Mouse (Mus musculus) mesoderm, embryonic 11.5 days (tissue): Measurements from ENCODE around the gene Slc27a2.
"Not testable (repeated sequence)": the region's sequence is repeated elsewhere in the genome, so short reads cannot be mapped to it uniquely, and the experiment has no call there.

Experiments
- DNase-seq: peaks from one replicate; pipeline ENCODE4 v3.0.0-alpha.2; 2012; ENCODE audit warnings: low read depth, low spot score

The Slc27a2 gene

DNA sequence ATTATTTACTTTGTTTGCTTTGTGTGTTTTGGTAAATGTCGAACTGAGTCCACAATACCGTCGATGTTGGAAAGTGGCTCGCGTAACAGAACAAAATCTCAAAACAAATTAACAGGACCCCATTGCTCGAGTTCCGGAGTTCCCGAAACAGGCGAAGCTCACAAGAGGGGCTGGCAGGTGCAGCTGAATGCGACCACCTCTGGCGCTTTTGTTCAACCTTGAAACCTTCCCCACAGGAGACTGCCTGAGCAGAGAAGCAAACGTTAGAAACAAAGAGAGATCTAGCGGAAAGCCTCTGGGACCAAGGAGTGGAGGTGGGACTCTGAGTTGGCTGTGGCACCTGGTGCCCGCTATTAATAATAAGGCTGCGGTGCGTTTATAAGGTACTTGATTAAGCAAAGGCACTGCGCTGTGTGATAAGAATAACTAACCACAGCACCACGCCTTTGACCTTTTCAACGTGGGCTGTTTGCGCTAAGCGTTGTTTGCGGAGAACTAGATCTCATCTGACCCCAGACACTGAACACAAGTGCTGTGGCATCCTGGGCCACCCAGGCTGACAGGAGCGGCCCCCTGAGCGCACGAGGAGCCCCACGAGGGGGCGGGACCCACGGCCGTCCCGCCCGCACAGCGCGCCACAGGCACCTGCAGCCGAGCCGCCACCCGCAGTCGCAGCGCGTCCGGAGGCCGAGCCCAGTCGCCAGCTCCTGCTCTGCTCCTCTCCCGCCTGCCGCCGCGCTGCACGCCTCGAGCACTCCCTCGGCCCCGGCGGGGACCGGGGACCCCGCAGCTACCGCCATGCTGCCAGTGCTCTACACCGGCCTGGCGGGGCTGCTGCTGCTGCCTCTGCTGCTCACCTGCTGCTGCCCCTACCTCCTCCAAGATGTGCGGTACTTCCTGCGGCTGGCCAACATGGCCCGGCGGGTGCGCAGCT lies at the start of gene Slc27a2:
Gene Slc27a2, plus strand, starts transcription at position 51 of the 934 bp plus-strand sequence.
- peak; percentile 41 for DNase-seq

DNA sequence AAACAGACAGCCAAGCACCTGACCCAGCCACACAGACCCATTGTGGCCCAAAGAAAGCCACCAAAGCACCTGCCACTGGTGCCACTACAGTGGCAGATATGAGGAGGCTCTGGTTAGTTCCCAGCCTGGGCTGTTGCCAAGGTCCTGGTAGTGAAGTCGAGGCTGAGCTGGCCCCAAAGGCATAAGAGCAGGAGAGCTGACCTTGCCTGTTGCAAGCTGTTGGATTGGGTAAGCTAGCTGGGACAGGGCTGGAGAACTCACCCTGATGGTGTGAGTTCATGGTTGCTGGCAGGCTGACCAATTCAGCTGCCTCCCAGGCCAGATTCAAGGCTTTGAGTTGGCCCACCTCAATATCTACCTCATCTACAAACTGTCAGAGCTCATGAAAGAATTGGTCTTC lies 47.1 kb upstream of the Slc27a2 start:
- DNase-seq, result no peak

DNA sequence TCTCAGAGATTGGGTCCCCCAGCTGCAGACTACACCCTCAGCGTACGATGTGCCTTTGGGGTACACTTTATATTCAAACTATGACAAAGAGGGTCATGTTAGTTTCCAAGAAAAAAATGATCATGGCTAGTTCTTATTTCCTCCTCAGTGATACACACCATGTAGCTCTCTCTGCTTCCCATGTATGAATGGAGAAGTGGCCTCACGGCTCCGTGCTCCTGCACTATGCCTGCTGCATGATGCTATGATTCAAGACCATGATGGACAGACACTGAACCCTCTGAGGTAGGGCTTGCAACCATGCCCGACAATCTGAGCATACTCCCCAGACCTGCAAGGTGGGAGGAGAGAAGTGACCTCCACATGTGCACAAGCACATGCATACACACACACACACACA lies 44.7 kb upstream of the Slc27a2 start:
- DNase-seq, result no peak

DNA sequence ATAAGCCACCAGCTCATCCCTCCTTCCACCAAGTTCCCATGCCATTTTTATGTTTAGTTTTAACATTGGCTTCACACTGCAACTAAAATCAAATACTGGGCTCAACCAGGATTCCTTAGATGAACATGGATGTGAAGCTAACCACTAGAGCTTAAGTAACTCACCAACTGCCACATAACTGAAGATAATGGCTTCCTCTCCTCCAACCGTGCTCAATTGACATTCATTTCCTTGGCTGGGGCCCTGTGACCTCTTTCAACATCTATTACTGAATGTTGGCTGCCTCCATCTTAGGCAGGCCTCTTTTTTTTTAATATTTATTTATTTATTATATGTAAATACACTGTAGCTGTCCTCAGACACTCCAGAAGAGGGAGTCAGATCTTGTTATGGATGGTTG lies 44.0 kb upstream of the Slc27a2 start:
- DNase-seq, result no peak

DNA sequence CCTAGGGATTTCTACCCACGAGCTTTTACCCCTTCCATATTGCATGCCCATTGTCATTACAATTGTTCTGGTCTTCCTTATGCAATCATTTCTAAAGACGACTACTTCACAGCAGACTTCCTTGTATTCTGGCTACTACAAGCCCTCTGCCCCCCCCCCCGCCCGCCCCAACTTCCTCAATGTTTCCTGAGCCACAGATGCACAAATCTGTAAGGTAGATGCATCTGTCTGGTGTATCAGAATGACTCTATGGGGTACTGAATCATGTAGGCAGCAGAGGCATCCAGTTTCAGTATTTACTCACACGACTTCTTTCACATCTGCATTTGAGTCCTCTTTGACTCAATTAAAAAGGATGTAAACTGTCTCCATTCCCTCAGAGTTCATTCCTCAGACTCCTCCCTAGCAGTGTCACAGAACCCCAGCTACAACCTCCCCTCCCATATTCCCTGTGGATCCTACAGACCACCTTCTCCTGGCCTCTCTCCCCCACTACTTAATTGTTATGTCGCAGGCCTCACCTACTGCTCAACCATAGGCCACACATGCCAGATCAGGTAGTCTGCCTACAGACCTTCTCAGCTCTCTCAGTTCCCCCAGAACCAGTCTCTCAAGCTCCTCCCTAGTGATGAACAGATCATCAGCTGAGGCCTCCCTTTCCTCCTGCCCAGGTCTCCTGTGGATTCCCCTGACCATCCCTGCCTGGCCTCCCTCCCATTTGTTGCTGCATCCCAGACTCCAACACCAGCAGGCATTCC lies 37.0 kb upstream of the Slc27a2 start:
- no peak for DNase-seq

DNA sequence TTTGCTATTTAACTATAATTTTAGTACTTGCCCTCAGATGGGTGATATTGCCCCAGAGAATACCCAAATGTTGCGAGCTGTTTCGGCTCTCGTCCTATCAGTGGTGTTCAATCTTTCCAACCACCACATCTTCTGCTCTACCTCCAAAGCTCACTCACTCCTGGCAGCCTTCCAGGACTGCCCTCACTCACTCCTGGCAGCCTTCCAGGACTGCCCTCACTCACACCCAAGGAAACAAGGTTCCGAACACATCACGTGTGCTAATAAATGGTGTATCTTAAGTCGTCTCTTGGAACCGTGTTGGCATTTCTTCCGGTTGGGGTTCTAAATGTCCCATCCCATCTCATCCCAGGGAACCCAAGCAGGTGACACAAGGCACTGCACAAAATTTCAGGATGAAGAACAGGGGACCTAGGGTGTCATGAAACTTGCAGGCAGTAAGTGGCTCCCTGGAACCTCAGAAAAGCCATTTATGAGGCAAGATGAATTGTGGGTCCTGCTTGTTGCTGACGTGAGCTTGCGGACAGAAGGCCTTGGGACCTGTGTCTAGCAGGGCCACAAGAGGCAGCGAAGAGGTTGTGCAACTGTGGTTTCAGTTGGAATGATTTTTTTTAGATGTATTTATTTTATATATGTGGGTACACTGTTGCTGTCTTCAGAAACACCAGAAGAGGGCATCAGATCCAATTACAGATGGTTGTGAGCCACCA lies 32.2 kb upstream of the Slc27a2 start:
- DNase-seq, result no peak

DNA sequence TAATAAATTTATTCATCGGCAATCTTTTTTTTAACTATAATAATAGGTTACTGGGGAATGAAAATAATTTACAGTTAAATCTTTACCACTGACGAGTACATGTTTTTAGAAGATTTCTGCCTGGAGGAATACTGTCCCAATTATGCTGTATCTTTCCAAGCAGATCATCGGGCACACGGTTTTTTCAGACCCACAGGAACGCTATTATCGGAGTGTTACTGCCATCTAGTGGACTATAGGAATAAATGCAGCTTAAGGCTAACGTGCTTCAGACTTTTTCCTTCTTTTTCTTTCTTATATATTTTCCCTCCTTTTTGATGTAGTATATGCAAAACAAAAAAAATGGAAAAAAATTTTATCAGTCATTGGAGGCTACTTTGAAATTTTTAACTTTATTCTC lies 31.4 kb upstream of the Slc27a2 start:
- peak; percentile 70 for DNase-seq

DNA sequence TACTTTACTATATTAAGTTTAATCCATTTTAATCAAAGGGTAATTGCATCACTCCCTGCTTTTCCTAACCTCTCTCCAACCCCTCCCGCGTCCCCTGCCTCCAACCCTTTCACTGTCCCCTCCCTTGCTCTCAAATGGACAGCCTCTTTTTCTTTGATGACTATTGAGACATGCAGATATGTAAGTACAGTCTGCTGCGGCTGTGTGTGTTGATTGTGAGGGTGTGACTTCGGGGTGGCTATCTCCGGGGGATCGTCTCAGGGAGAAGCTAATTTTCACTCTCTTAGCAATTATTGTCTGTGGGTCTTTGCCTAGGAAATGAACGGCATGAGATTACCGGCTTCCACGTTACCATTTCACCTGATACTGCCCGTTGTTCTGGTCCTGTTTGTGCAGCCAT lies 30.7 kb upstream of the Slc27a2 start:
- DNase-seq, result no peak

DNA sequence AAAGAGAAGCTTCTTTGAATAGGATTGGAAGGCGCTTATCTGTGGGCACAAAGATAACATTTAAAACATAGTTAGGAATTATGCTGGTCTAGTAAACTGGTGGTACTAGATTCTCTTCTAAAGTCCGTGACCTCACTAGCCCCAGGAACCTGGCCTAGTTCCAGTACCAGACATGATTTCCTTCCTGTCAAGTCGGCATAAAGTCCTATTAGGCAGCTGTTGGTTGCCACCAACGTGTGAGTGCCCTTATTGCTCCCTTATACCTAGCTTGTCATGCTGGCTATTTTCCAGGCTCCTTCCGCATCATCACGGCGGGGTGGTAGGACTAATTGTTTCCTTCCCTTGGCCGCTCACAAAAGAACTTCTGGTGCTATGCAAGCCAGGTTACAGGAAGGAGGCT lies 30.2 kb upstream of the Slc27a2 start:
- DNase-seq, result no peak

DNA sequence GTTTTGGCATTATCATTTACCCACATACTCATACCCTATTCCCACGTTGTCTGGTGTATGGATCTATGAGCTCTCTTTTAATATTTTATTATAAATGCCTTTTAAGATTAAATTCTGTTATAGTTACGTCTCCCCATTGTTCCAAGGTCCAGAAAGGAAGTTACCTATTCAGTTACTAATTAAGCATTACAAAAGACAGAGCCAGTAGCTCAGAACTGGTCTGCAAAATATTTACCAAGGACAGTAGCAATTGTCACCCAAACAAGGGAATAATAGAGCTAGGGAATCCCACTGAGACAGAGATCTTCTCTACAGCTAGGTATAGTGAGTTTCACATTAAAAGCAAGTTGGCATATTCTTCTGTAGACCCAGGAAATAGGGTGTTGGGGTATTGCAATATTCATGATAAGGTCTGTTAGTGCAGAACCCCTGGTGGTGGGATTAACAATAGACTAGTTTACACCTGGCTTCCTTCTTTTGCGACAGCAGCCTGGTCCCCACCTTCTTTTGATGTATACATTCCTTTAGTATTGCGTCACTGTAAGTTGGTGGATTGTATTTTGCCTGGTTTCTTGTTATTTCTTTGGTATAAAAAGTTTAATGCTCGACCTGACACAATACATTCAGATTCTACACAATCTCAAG lies 29.0 kb upstream of the Slc27a2 start:
- DNase-seq, result not testable (repeated sequence)

DNA sequence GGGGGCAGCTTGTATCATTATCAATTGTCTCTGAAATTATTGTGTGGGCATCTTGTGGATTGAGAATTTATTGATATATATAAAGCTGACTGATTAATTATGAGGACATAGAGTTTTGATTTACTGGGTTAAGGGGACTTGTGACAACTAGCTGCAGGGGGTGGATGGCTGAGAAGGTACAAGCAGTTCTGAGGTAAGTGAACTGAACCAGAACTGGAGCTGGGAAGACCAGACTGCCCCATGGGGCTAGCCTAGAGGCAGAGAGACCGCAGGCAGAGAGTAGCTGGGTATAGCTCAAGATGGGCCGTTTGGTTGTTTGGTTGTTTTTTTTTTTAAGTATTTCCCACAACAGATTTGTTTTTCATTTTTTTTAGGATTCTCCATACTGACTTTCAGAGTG lies 27.9 kb upstream of the Slc27a2 start:
- no peak for DNase-seq

DNA sequence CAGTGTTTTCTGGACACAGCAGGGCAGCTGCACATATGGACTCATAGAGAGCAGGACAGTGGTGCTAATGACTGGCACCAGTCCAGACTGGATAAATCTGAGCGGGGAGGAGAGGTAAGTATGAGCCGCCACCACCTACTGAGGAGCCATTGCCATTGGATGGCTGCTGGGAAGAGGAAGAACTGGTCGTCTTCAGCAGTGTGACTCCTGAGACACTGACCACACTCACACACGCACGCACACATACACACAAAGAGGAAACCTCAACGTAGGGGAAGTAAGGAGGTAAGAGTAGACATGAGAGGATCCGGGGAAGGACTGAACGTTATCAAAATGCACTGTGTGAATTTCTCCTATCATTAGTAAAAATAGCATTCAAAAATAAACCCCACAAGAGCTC lies 24.7 kb upstream of the Slc27a2 start:
- no peak for DNase-seq

DNA sequence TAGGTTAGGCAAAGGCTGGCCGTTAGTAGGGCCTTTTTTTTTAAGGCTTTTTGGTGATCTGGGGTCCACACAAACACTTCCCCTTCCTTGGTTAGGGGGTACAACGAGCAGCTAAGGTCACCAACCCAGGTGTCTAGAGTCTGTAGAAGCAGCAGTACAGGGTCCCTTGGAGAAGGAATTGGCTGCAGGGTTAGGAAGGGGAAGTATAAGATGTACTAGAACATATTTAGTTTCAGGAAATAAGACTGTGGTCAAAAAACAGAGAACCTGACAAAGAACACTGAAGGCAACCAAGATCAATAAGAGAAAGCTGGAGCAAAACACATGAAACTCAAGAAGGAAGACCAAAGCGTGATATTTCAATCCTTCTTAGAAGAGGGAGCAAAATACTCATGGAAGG lies 21.6 kb upstream of the Slc27a2 start:
- DNase-seq, result no peak

DNA sequence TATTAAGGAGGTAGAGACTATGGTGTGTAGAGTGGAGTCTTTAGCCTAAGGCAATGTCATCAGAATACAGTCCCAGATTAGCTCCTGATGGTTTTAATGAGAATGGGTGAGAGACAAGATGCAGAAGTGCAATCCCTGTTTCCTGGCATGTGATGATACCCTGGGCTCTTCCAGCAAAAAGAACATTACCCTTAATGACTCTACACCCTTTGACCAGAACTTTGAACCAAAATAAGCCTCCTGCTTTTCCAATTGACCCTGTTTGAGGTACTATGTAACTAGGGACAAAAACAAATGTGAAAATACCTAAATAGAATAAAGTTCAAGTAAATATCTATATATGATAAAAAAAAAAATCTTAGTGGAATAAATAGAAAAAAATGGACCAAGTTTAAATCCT lies 14.6 kb upstream of the Slc27a2 start:
- no peak for DNase-seq

DNA sequence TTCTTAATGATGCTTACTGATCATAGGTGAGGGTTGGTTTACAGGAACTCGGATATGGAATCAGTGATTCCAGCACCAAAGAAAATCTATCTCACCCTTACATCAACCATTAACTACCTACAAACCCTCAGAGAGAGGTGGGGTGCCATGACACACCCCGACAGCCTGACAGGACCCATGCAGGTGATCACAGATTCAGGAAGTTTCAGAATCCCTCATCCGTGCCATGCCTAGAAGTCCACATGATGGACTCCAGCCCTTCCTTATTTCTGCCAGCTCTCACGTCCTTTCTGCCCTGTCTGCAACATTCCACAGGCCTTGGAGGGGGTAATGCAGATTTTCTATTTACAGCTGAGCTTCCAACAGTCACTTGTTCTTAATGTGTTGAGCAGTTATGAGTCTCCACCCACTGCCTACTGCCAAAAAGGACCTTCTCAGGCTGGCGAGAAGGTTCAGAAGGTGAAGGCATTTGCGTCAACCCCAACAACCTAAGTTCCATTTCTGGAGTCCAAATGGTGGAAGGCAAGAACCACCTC lies 11.7 kb upstream of the Slc27a2 start:
- DNase-seq, result no peak

DNA sequence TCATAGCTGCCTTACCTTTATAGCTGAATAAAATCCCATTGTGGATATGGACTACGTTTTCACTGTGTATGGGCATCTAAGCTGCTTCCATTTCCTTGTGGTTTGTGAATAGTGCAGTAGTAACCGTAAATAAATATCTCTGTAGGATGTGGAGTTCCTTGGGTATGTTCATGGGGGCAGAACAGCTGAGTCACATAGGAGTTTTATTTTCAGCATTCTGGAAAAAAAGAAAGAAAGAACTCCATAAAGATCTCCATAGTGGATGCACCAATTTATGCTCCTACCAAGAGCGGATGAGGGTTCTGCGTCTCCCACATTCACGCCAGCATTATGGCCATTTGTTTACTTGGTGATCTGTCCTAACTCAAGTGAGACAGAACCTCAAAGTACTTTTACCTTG lies 10.0 kb upstream of the Slc27a2 start:
- no peak for DNase-seq

DNA sequence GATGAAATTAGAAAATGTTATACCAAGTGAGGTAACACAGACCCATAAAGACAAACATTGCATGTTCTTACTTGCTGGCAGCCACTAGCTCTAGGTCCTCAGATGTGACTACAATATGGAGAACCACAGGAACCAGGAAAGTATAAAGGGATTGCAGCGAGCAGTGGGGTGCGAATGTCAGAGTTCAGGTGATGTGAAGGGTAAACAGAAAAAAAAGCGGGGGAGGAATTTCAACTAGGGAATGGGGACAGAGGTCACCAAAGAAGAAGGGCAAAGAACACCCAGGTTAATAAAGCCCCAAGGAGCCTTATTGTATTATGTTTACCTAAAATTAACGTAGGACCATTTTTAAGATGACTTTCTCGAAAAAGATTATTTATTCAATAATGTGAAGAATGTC lies 6.9 kb upstream of the Slc27a2 start:
- DNase-seq, result no peak

DNA sequence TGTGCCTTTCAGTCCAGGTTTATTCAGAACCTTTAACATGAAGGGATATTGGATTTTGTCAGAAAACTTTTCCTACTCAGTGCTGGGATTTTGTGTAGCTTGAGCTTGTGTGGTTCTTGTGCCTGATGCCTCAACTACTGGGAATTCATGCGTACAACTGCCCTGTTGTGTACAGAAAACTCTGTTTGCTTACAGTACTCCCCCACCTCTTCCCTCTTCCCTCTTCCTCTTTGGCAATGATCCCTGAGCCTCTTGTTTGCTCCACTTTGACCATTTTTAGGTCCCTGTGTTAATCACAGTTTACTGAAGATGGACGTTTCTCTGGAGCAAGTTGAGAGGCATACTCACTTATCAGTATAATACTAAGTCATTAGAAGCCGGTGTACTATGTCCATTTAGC lies 5.8 kb upstream of the Slc27a2 start:
- DNase-seq, result no peak

DNA sequence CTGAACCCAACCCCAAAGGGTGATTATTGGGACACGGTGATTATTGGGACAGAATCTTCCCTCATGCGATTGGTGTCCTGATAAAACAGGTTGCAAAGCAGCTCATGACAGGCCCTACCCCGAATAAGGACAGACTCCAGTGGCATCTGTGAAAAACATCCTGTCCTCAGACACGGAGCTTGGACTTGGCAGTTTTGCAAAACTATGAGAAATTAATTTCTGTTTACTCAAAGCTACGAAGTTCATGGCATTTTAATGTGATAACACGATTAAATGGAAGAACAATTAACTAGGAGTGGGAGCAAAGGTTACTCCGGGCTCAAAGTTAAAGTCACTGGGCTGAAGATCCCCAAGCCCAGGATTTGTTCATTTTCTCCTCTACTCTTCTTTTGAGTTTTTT lies 2.5 kb upstream of the Slc27a2 start:
- DNase-seq, result no peak

DNA sequence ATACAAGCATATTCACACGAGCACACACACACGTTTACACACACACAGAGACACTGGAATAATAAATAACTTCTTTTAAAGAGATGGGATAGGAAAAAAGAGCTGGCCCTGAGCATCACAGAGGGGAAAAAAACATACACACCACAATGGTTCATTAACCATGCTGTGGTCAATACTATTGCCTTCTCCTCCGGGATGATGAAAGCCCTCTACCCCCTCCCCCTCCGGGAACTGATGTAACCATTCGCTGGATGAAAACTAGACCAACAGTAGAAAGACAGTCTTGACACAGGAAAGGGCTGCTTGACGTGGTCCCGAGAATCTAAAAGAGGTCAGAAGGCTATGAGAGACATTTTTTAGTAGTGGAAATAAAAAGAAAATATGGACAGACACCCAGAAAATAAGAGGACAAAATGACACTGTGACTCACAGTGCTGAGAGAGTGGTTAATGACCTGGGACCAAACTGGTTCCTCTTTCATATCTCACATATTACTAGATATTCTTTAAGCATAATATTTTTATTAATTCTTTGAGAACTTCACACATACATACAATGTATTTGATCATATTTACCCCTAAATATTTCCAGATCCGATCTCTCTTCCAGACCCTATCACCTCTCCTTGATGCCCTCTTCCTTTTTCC lies 840 bp upstream of the Slc27a2 start:
- no peak for DNase-seq

DNA sequence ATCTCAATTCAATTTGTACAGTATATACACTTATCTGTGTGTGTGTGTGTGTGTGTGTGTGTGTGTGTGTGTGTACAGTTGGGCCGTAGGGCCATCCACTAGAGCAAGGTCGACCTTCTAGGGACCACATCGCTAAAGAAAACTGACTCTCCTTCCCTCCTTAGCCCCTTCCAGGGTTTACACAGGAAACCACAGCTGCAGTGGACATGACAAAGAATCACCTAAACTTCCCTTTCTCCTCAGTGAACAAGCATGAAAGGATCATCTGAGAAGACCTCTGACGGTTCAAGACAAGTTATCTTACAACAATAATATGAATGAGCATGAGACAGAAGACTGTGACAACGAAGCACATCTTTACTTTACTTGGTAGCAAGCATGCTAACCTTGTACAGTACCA lies 311 bp upstream of the Slc27a2 start:
- no peak for DNase-seq
